Mouse (Mus musculus): ENCODE data around the gene Leo1. TPM values are rescaled to one million over a fixed set of nuclear protein-coding genes. Genes with fewer than 3 reads are reported as not detected.

Gene Leo1
- polyA plus RNA-seq, 1 experiment from 2014 or later = 41.9 TPM

DNA sequence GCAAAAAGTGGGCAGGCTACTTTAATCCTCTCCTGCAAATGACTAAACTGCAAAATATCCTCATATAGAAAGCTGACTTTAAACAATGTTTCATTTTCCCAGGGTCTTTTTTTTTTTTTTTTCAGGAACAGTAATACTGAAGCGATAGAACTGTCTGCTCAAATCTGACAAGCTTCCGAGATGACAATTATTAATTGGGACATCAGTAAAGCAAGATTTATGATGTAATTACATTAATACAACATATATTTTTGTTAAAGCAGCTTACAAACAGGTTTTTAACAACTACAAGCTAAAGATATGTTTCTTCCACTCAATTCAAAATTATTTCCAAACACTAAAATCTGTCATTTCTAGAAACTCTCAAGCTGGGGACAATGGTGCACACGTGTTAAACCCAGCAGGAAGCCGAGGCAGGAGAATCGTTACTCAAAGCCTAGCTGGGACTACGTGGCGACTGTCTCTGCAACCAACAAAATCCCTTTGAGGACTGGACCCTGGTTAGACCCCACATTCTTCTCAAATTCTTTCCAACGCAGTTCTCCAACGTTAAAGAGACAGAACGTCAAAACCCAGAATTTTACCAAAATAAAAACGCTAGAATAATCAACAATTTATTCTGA lies 33.0 kb upstream of the Leo1 start:
- no peak overlapping the region; the same call in 1 of the 2 replicates for H3K27ac ChIP-seq (ENCODE audit: low read length)
- peak overlapping the region; percentile 94 for H3K4me3 ChIP-seq (replicated peaks; ENCODE audit: low read length)
- no peaks in the 10 kb centered on the region for H3K27me3 ChIP-seq (replicated peaks; ENCODE audit: control insufficient read depth, insufficient read depth, low read length)
- no peaks in the 10 kb centered on the region for H3K9me3 ChIP-seq (ENCODE audit: control insufficient read depth, low read length)
- H3K36me3 ChIP-seq (ENCODE audit: control insufficient read depth, insufficient read depth) = no peaks in the 10 kb centered on the region
- peak overlapping the region; percentile 66 for H3K4me2 ChIP-seq (ENCODE audit: low read length)
- WGBS = 5% methylated on average over 11 of the region's 11 CpGs
- ATAC-seq = no peak
- H3K4me1 ChIP-seq (replicated peaks; ENCODE audit: control insufficient read depth, insufficient read depth, low read length) = peaks cover 27% of the 10 kb centered on the region
- H3K9ac ChIP-seq (replicated peaks; ENCODE audit: low read depth, low read length) = peak overlapping the region; percentile 90

DNA sequence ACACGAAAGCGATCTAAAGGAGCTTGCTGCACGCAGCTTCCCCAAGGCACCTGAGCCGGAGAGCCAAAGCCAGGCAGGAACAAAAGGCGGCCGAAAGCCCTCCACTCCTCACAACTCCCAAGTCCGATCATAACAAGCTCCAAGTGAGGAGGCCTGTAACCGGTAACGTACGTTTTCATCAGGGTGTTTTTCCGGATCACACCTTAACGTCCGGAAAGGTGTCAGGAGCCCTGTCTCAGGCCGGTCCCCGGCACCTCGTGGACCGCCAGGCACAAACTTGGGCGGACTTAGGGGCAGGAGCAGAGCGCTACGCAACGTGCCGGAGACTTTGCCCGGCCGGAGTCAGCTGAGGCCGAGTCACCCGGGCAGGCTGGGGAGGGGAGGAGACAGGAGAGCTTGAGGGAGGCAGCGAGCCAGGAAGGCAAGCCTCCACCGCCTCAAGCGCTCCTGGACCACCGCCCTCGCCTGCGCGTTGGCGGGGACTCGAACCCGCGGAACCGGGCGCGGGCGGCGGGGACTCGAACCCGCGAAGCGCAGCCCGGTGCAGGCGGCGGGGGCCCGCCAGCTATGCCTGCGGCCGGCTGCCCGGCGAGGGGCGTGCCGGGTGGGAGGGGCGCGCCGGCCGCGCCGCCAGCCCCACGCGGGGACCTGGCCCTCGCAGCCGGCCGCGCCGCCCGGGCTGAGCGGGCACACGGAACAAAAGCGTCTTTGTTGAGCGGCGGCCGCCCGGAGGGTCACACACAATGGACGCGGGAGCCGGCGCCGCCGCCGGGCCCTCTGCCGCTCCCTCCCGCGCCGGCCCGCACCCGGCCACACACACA lies 32.1 kb upstream of the Leo1 start:
- H3K4me2 ChIP-seq (ENCODE audit: low read length) = peak overlapping the region; percentile 66
- peak overlapping the region; percentile 98 for H3K27ac ChIP-seq (ENCODE audit: low read length)
- peak overlapping the region; percentile 94 for H3K4me3 ChIP-seq (replicated peaks; ENCODE audit: low read length)
- peak; percentile 85 for ATAC-seq
- H3K9me3 ChIP-seq (ENCODE audit: control insufficient read depth, low read length) = no peaks in the 10 kb centered on the region
- peak overlapping the region; percentile 90 for H3K9ac ChIP-seq (replicated peaks; ENCODE audit: low read depth, low read length)
- WGBS = under 1% methylated on average over 82 of the region's 90 CpGs
- H3K4me1 ChIP-seq (replicated peaks; ENCODE audit: control insufficient read depth, insufficient read depth, low read length) = peaks cover 23% of the 10 kb centered on the region
- H3K36me3 ChIP-seq (ENCODE audit: control insufficient read depth, insufficient read depth) = no peaks in the 10 kb centered on the region
- no peaks in the 10 kb centered on the region for H3K27me3 ChIP-seq (replicated peaks; ENCODE audit: control insufficient read depth, insufficient read depth, low read length)

DNA sequence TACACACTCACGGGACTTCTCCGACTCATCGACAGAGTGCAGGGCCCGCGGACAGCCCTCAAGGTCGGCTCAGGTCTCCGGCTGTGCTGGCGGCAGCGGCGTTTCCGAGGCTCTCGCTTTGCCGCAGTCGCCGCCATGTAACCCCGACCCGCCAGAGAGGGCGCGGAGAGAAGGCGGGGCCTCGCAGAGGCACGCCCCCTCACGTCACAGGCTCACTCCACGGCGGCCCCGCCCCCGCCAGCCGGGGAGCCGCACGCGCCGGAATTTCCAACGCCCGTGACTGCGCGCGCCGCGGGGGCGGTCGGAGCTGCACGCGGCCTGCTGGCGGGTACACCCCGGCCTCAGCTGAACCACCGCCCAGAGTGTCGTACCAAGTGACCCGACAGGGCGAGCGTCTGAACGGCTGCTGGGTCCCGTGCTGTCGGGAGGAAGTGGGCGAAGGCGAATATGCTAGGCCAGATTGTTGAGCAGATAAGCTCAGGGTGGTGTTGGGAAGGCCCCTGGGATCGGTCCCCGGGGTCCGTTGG lies 31.4 kb upstream of the Leo1 start, which contains the start of gene Mapk6:
Mapk6 (minus strand) TSS at position 154 of the 527 bp plus-strand sequence.
- peak within 1 kb of the TSS; percentile 98 for H3K27ac ChIP-seq (ENCODE audit: low read length)
- no peaks in the 10 kb centered on the region for H3K36me3 ChIP-seq (ENCODE audit: control insufficient read depth, insufficient read depth)
- no peaks in the 10 kb centered on the region for H3K27me3 ChIP-seq (replicated peaks; ENCODE audit: control insufficient read depth, insufficient read depth, low read length)
- under 1% methylated on average over 55 of the region's 58 CpGs for WGBS
- H3K9me3 ChIP-seq (ENCODE audit: control insufficient read depth, low read length) = no peaks in the 10 kb centered on the region
- peak within 1 kb of the TSS; percentile 66 for H3K4me2 ChIP-seq (ENCODE audit: low read length)
- H3K9ac ChIP-seq (replicated peaks; ENCODE audit: low read depth, low read length) = peak within 1 kb of the TSS; percentile 90
- ATAC-seq = peak; percentile 92
- H3K4me3 ChIP-seq (replicated peaks; ENCODE audit: low read length) = peak within 1 kb of the TSS; percentile 94
- peaks cover 20% of the 10 kb centered on the region for H3K4me1 ChIP-seq (replicated peaks; ENCODE audit: control insufficient read depth, insufficient read depth, low read length)

DNA sequence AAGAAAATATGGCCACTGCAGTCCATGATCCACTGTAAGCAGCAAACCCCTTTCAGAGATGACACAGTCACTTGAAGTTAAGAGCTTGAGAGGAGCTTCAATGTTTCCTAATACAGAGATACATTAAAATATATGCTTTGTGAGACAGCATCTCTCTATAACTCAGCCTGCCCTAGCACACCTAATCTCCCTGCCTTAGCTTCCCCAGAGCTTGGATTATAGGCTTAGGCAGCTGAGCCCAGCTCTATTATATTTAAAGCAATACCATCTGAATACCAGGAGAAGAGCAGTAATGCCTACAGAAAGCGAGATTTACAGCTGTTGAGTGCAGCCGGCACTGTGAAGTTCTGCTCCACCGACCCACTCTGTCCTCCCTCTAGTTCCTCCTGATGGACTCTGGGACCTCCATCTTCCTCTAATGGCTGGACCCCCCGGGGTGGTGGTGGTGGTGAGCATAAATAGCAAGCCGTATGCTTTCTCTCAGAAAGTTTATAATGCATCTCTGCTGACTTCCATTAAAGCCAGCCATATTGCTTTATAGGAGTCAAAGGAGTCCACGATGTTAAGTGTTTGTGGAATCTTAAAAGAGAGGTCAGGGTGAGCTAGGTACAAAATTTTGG lies 30.3 kb upstream of the Leo1 start:
- H3K9ac ChIP-seq (replicated peaks; ENCODE audit: low read depth, low read length) = no peak overlapping the region
- 76% methylated on average over 6 of the region's 6 CpGs for WGBS

DNA sequence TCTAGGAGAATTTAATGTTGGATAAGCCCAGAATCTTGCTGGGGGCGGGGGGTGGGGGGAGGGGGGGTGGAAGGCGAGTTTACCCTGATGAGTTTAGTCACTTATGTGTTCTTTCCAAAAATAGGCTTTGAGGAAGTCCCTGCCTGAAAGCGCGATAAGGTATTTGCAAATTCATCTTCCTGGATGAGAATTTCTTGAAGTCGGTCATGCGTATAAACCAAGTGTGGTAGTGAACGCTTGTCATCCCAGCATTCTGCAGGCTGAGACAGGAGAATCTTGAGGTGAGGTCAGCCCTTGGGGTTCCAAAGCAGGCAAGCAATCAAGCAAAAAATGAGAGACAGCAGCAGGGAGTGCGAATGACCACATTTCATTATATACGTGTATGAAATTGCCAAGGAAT lies 29.7 kb upstream of the Leo1 start:
- Histone ChIP-seq H3K4me1 (replicated peaks; ENCODE audit: control insufficient read depth, insufficient read depth, low read length) (peaks cover 18% of the 10 kb centered on the region), H3K9me3 (ENCODE audit: control insufficient read depth, low read length) (no peaks in the 10 kb centered on the region), H3K4me2 (ENCODE audit: low read length) (no peak overlapping the region), H3K4me3 (replicated peaks; ENCODE audit: low read length) (no peak overlapping the region), H3K27me3 (replicated peaks; ENCODE audit: control insufficient read depth, insufficient read depth, low read length) (no peaks in the 10 kb centered on the region), H3K36me3 (ENCODE audit: control insufficient read depth, insufficient read depth) (no peaks in the 10 kb centered on the region), H3K9ac (replicated peaks; ENCODE audit: low read depth, low read length) (no peak overlapping the region), H3K27ac (ENCODE audit: low read length) (no peak overlapping the region)
- ATAC-seq = no peak
- 83% methylated on average over 9 of the region's 9 CpGs for WGBS

More for the DNA sequence above, 30.3 kb upstream of the Leo1 start:
- no peaks in the 10 kb centered on the region for H3K27me3 ChIP-seq (replicated peaks; ENCODE audit: control insufficient read depth, insufficient read depth, low read length)
- H3K9me3 ChIP-seq (ENCODE audit: control insufficient read depth, low read length) = no peaks in the 10 kb centered on the region
- no peak overlapping the region for H3K4me2 ChIP-seq (ENCODE audit: low read length)
- no peaks in the 10 kb centered on the region for H3K36me3 ChIP-seq (ENCODE audit: control insufficient read depth, insufficient read depth)
- no peak overlapping the region for H3K27ac ChIP-seq (ENCODE audit: low read length)
- no peak for ATAC-seq
- peaks cover 20% of the 10 kb centered on the region for H3K4me1 ChIP-seq (replicated peaks; ENCODE audit: control insufficient read depth, insufficient read depth, low read length)
- H3K4me3 ChIP-seq (replicated peaks; ENCODE audit: low read length) = no peak overlapping the region

- Histone ChIP-seq H3K9ac (replicated peaks; ENCODE audit: low read depth, low read length) (no peak overlapping the region), H3K4me3 (replicated peaks; ENCODE audit: low read length) (no peak overlapping the region), H3K4me2 (ENCODE audit: low read length) (no peak overlapping the region), H3K9me3 (ENCODE audit: control insufficient read depth, low read length) (no peaks in the 10 kb centered on the region), H3K36me3 (ENCODE audit: control insufficient read depth, insufficient read depth) (no peaks in the 10 kb centered on the region), H3K27me3 (replicated peaks; ENCODE audit: control insufficient read depth, insufficient read depth, low read length) (no peaks in the 10 kb centered on the region), H3K27ac (ENCODE audit: low read length) (no peak overlapping the region), H3K4me1 (replicated peaks; ENCODE audit: control insufficient read depth, insufficient read depth, low read length) (peaks cover 7% of the 10 kb centered on the region)
- WGBS = 47% methylated on average over 5 of the region's 5 CpGs
- ATAC-seq = no peak
Measured at GRCm38 (mm10) chr9:75413206-75413605, 28.1 kb upstream of the Leo1 start.

DNA sequence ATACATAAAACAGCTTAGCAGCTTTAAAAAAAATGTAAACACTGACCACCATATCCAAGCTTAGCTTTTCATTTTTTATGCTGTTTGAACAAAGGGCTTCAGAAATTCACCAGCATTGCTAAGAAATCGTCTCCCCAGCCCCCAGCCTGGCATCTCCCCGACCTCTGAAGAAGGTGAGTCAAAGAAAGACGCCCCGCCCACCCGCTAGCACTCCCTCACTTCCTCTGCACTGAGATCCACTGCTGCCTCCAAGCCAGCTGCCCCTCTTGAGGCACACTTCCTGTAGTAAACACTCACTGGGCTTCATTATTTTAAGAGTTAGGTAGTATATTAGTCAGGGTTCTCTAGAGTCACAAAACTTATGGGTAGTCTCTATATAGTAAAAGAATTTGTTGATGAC lies 27.1 kb upstream of the Leo1 start:
- no peaks in the 10 kb centered on the region for H3K27me3 ChIP-seq (replicated peaks; ENCODE audit: control insufficient read depth, insufficient read depth, low read length)
- no peak for ATAC-seq
- no peak overlapping the region for H3K27ac ChIP-seq (ENCODE audit: low read length)
- H3K4me2 ChIP-seq (ENCODE audit: low read length) = no peak overlapping the region
- H3K9me3 ChIP-seq (ENCODE audit: control insufficient read depth, low read length) = no peaks in the 10 kb centered on the region
- 47% methylated on average over 5 of the region's 5 CpGs for WGBS
- no peak overlapping the region for H3K9ac ChIP-seq (replicated peaks; ENCODE audit: low read depth, low read length)
- no peaks in the 10 kb centered on the region for H3K36me3 ChIP-seq (ENCODE audit: control insufficient read depth, insufficient read depth)
- no peak overlapping the region for H3K4me3 ChIP-seq (replicated peaks; ENCODE audit: low read length)
- peaks cover 5% of the 10 kb centered on the region; the same call in 1 of the 2 replicates for H3K4me1 ChIP-seq (replicated peaks; ENCODE audit: control insufficient read depth, insufficient read depth, low read length)

DNA sequence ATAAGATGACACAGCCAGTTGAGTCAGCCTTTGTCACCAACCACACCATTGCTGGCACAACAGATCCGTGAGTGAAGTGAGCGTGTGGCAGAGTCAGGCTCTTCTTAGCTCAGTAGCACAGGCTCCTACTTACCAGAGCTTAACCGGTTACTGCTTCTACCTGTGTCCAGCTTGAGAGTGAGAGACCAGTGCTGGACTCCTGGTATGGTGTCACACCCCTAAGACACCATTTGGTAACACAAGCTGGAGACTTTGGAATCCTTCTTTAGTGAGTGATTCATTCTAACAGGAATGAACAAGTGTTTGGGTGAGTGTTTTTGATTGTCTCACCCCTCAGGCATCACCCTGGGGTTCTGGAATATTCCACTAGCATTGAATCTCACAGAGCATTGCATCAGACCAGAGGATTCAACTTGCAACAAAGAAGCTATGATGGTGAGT lies 19.1 kb upstream of the Leo1 start:
- Histone ChIP-seq H3K9ac (replicated peaks; ENCODE audit: low read depth, low read length) (no peak overlapping the region), H3K27me3 (replicated peaks; ENCODE audit: control insufficient read depth, insufficient read depth, low read length) (no peaks in the 10 kb centered on the region), H3K4me2 (ENCODE audit: low read length) (no peak overlapping the region), H3K4me1 (replicated peaks; ENCODE audit: control insufficient read depth, insufficient read depth, low read length) (no peaks in the 10 kb centered on the region), H3K9me3 (ENCODE audit: control insufficient read depth, low read length) (no peaks in the 10 kb centered on the region), H3K27ac (ENCODE audit: low read length) (no peak overlapping the region), H3K4me3 (replicated peaks; ENCODE audit: low read length) (no peak overlapping the region), H3K36me3 (ENCODE audit: control insufficient read depth, insufficient read depth) (no peaks in the 10 kb centered on the region)
- 86% methylated on average over 3 of the region's 3 CpGs for WGBS
- no peak for ATAC-seq

- 75% methylated on average over 5 of the region's 5 CpGs for WGBS
Measured at GRCm38 (mm10) chr9:75423683-75424082, 17.6 kb upstream of the Leo1 start.

More at GRCm38 (mm10) chr9:75423683-75424082, 17.6 kb upstream of the Leo1 start:
- no peak for ATAC-seq
- H3K4me1 ChIP-seq (replicated peaks; ENCODE audit: control insufficient read depth, insufficient read depth, low read length) = no peaks in the 10 kb centered on the region
- no peaks in the 10 kb centered on the region for H3K9me3 ChIP-seq (ENCODE audit: control insufficient read depth, low read length)
- H3K9ac ChIP-seq (replicated peaks; ENCODE audit: low read depth, low read length) = no peak overlapping the region
- H3K27me3 ChIP-seq (replicated peaks; ENCODE audit: control insufficient read depth, insufficient read depth, low read length) = no peaks in the 10 kb centered on the region
- no peaks in the 10 kb centered on the region for H3K36me3 ChIP-seq (ENCODE audit: control insufficient read depth, insufficient read depth)
- no peak overlapping the region for H3K4me2 ChIP-seq (ENCODE audit: low read length)
- no peak overlapping the region for H3K4me3 ChIP-seq (replicated peaks; ENCODE audit: low read length)
- H3K27ac ChIP-seq (ENCODE audit: low read length) = no peak overlapping the region
